In genomic region chr11:75532340-75533277, GRCm38 (mm10) we compare ENCODE assay signal across 9 mouse cellular contexts. TPM values are rescaled to one million over a fixed set of nuclear protein-coding genes. Genes with fewer than 3 reads are reported as not detected.
DNase-seq lines count a peak whose midpoint lies in the region; ATAC-seq lines count a peak whose summit lies in the region.
"Had no signal": no experiment of that assay in that cellular context is flagged by ENCODE, and none has a peak within 500 bp of the region (broad histone marks: within the 10 kb centered on the region; RNA-seq: fewer than 3 reads in every experiment).

No protein-coding gene starts in this region.

- no peaks in the 10 kb centered on the region for H3K9me3 ChIP-seq in erythroblast, embryonic 14.5 days (ENCODE audit: control insufficient read depth, low read length)
- no peaks in the 10 kb centered on the region for H3K9me3 ChIP-seq in hindbrain, embryonic 12.5 days (replicated peaks)
- no peaks in the 10 kb centered on the region for H3K9me3 ChIP-seq in liver, embryonic 13.5 days (replicated peaks)
- H3K9me3 ChIP-seq in neural tube, embryonic 15.5 days (replicated peaks): no peaks in the 10 kb centered on the region

- 15% methylated on average over 38 of the region's 38 CpGs for WGBS in hindbrain, embryonic 12.5 days
- 4% methylated on average over 38 of the region's 38 CpGs for WGBS in liver, embryonic 13.5 days (ENCODE audit: insufficient replicate concordance)
- 13% methylated on average over 38 of the region's 38 CpGs for WGBS in neural tube, embryonic 15.5 days

- peak overlapping the region; percentile 98 for H3K4me2 ChIP-seq in hindbrain, embryonic 12.5 days (replicated peaks)
- peak overlapping the region; percentile 99 for H3K4me2 ChIP-seq in liver, embryonic 13.5 days
- peak overlapping the region; percentile 84 for H3K4me2 ChIP-seq in neural tube, embryonic 15.5 days

- H3K27me3 ChIP-seq in erythroblast, embryonic 14.5 days (ENCODE audit: control insufficient read depth): peaks cover 20% of the 10 kb centered on the region
- H3K27me3 ChIP-seq in hindbrain, embryonic 12.5 days: no peaks in the 10 kb centered on the region
- H3K27me3 ChIP-seq in liver, embryonic 13.5 days: peaks cover 4% of the 10 kb centered on the region; the same call in 1 of the 2 replicates
- no peaks in the 10 kb centered on the region for H3K27me3 ChIP-seq in neural tube, embryonic 15.5 days (replicated peaks)
- H3K27me3 ChIP-seq: Patski had no signal

- H3K36me3 ChIP-seq in erythroblast, embryonic 14.5 days (ENCODE audit: control insufficient read depth): no peaks in the 10 kb centered on the region
- H3K36me3 ChIP-seq in hindbrain, embryonic 12.5 days: no peaks in the 10 kb centered on the region
- H3K36me3 ChIP-seq in liver, embryonic 13.5 days: no peaks in the 10 kb centered on the region
- no peaks in the 10 kb centered on the region for H3K36me3 ChIP-seq in neural tube, embryonic 15.5 days

- no peak for ATAC-seq in erythroblast, adult 5-6 weeks (replicated peaks; ENCODE audit: low FRiP score, poor library complexity, severe bottlenecking)
- ATAC-seq in hindbrain, embryonic 12.5 days (ENCODE audit: low FRiP score): peak; percentile 24
- ATAC-seq in liver, embryonic 13.5 days (ENCODE audit: low read depth): 0 out of 2 replicates have a peak, but pooled peaks have one; percentile 14
- ATAC-seq in neural tube, embryonic 15.5 days (ENCODE audit: low FRiP score): peak; percentile 45
- ATAC-seq in erythroid progenitor cell, adult 5-6 weeks (replicated peaks; ENCODE audit: low FRiP score, poor library complexity, severe bottlenecking): no peak

- H3K9ac ChIP-seq in hindbrain, embryonic 12.5 days: peak overlapping the region; percentile 85
- H3K9ac ChIP-seq in liver, embryonic 13.5 days: peak overlapping the region; percentile 90
- peak overlapping the region; percentile 73 for H3K9ac ChIP-seq in neural tube, embryonic 15.5 days (replicated peaks)

- DNase-seq in B cell, adult 2 months: peak; percentile 58 to 66
- DNase-seq in cerebellum, postnatal 10 days: peak; percentile 68 to 76
- DNase-seq in liver, embryonic 13.5 days: peak; percentile 34

- H3K4me3 ChIP-seq in erythroblast, embryonic 14.5 days (replicated peaks): peak overlapping the region; percentile 73
- H3K4me3 ChIP-seq in hindbrain, embryonic 12.5 days: peak overlapping the region; percentile 57
- peak overlapping the region; percentile 75 for H3K4me3 ChIP-seq in liver, embryonic 13.5 days (replicated peaks)
- H3K4me3 ChIP-seq in neural tube, embryonic 15.5 days (replicated peaks): peak overlapping the region; percentile 77

- H3K4me1 ChIP-seq in erythroblast, embryonic 14.5 days (ENCODE audit: control insufficient read depth): peaks cover 50% of the 10 kb centered on the region
- H3K4me1 ChIP-seq in hindbrain, embryonic 12.5 days: peaks cover 37% of the 10 kb centered on the region
- H3K4me1 ChIP-seq in liver, embryonic 13.5 days (replicated peaks): peaks cover 61% of the 10 kb centered on the region
- H3K4me1 ChIP-seq in neural tube, embryonic 15.5 days: peaks cover 52% of the 10 kb centered on the region

- peak overlapping the region; percentile 95 for H3K27ac ChIP-seq in hindbrain, embryonic 12.5 days
- peak overlapping the region; percentile 93 for H3K27ac ChIP-seq in liver, embryonic 13.5 days
- peak overlapping the region; percentile 99 for H3K27ac ChIP-seq in neural tube, embryonic 15.5 days (replicated peaks)

RNA-seq across cellular contexts. Expression of gene Slc43a2, which starts 1.1 kb away (rescaled TPM):
- polyA plus RNA-seq in erythroblast, embryonic 14.5 days (2012): 0.29 and 0.56 TPM in 2 replicates
- total RNA-seq in erythroblast, adult 5-6 weeks (2015; ENCODE audit: low replicate concordance): 6.7 and 11.9 TPM in 2 replicates
- total RNA-seq in erythroblast, adult 5-6 weeks (2017; ENCODE audit: low replicate concordance): 9.1 and 14.9 TPM in 2 replicates
- 15.9 and 16.5 TPM in 2 replicates for polyA plus RNA-seq in hindbrain, embryonic 12.5 days (2016; fragmentation: Nextera tagmentation; extraction: Ambion mirVana)
- 3.7 and 5.9 TPM in 2 replicates for polyA plus RNA-seq in liver, embryonic 13.5 days (2015; fragmentation: Nextera tagmentation; extraction: Ambion mirVana)
- polyA plus RNA-seq in neural tube, embryonic 15.5 days (2015; fragmentation: Nextera tagmentation; extraction: Ambion mirVana): 15.7 and 15.8 TPM in 2 replicates
- total RNA-seq in erythroid progenitor cell, adult 5-6 weeks (2015; ENCODE audit: low replicate concordance): 4.3 and 6.3 TPM in 2 replicates
- 4.5 and 8.2 TPM in 2 replicates for total RNA-seq in erythroid progenitor cell, adult 5-6 weeks (2017; ENCODE audit: low replicate concordance)

RNA-seq across cellular contexts. Expression of gene Scarf1, which starts 19.3 kb away (rescaled TPM):
- 0.04 and 0.06 TPM in 2 replicates for polyA plus RNA-seq in erythroblast, embryonic 14.5 days (2012)
- total RNA-seq in erythroblast, adult 5-6 weeks (2015; ENCODE audit: low replicate concordance): 0.42 TPM in 1 of 2 replicates, not detected in the other
- total RNA-seq in erythroblast, adult 5-6 weeks (2017; ENCODE audit: low replicate concordance): 0.42 and 1.4 TPM in 2 replicates
- polyA plus RNA-seq in hindbrain, embryonic 12.5 days (2016; fragmentation: Nextera tagmentation; extraction: Ambion mirVana): 5.7 and 5.8 TPM in 2 replicates
- polyA plus RNA-seq in liver, embryonic 13.5 days (2015; fragmentation: Nextera tagmentation; extraction: Ambion mirVana): 2.6 and 3.0 TPM in 2 replicates
- polyA plus RNA-seq in neural tube, embryonic 15.5 days (2015; fragmentation: Nextera tagmentation; extraction: Ambion mirVana): 3.9 and 4.7 TPM in 2 replicates
- total RNA-seq in erythroid progenitor cell, adult 5-6 weeks (2015; ENCODE audit: low replicate concordance): not detected in 2 replicates
- 0.15 TPM in 1 of 2 replicates, not detected in the other for total RNA-seq in erythroid progenitor cell, adult 5-6 weeks (2017; ENCODE audit: low replicate concordance)

RNA-seq across cellular contexts. Expression of gene Rilp, which starts 22.7 kb away (rescaled TPM):
- polyA plus RNA-seq in erythroblast, embryonic 14.5 days (2012): 0.10 TPM in 1 of 2 replicates, not detected in the other
- not detected in 2 replicates for total RNA-seq in erythroblast, adult 5-6 weeks (2015; ENCODE audit: low replicate concordance)
- total RNA-seq in erythroblast, adult 5-6 weeks (2017; ENCODE audit: low replicate concordance): not detected in 2 replicates
- polyA plus RNA-seq in hindbrain, embryonic 12.5 days (2016; fragmentation: Nextera tagmentation; extraction: Ambion mirVana): 0.68 and 0.75 TPM in 2 replicates
- 1.4 and 1.6 TPM in 2 replicates for polyA plus RNA-seq in liver, embryonic 13.5 days (2015; fragmentation: Nextera tagmentation; extraction: Ambion mirVana)
- polyA plus RNA-seq in neural tube, embryonic 15.5 days (2015; fragmentation: Nextera tagmentation; extraction: Ambion mirVana): 2.8 and 3.1 TPM in 2 replicates
- total RNA-seq in erythroid progenitor cell, adult 5-6 weeks (2015; ENCODE audit: low replicate concordance): not detected in 2 replicates
- 0.26 and 1.3 TPM in 2 replicates for total RNA-seq in erythroid progenitor cell, adult 5-6 weeks (2017; ENCODE audit: low replicate concordance)

RNA-seq across cellular contexts. Expression of gene Prpf8, which starts 46.0 kb away (rescaled TPM):
- polyA plus RNA-seq in erythroblast, embryonic 14.5 days (2012): 2.2 and 4.5 TPM in 2 replicates
- total RNA-seq in erythroblast, adult 5-6 weeks (2015; ENCODE audit: low replicate concordance): 42.3 and 43.5 TPM in 2 replicates
- total RNA-seq in erythroblast, adult 5-6 weeks (2017; ENCODE audit: low replicate concordance): 26.5 and 27.0 TPM in 2 replicates
- polyA plus RNA-seq in hindbrain, embryonic 12.5 days (2016; fragmentation: Nextera tagmentation; extraction: Ambion mirVana): 68.9 and 74.2 TPM in 2 replicates
- 28.2 and 31.5 TPM in 2 replicates for polyA plus RNA-seq in liver, embryonic 13.5 days (2015; fragmentation: Nextera tagmentation; extraction: Ambion mirVana)
- polyA plus RNA-seq in neural tube, embryonic 15.5 days (2015; fragmentation: Nextera tagmentation; extraction: Ambion mirVana): 43.9 and 44.3 TPM in 2 replicates
- 69.6 and 70.0 TPM in 2 replicates for total RNA-seq in erythroid progenitor cell, adult 5-6 weeks (2015; ENCODE audit: low replicate concordance)
- 53.6 and 56.5 TPM in 2 replicates for total RNA-seq in erythroid progenitor cell, adult 5-6 weeks (2017; ENCODE audit: low replicate concordance)

RNA-seq across cellular contexts. Expression of gene Pitpna, which starts 55.3 kb away (rescaled TPM):
- 2.2 and 2.7 TPM in 2 replicates for polyA plus RNA-seq in erythroblast, embryonic 14.5 days (2012)
- total RNA-seq in erythroblast, adult 5-6 weeks (2015; ENCODE audit: low replicate concordance): 44.7 and 47.5 TPM in 2 replicates
- 16.2 and 22.4 TPM in 2 replicates for total RNA-seq in erythroblast, adult 5-6 weeks (2017; ENCODE audit: low replicate concordance)
- polyA plus RNA-seq in hindbrain, embryonic 12.5 days (2016; fragmentation: Nextera tagmentation; extraction: Ambion mirVana): 116 and 125 TPM in 2 replicates
- polyA plus RNA-seq in liver, embryonic 13.5 days (2015; fragmentation: Nextera tagmentation; extraction: Ambion mirVana): 33.2 and 38.3 TPM in 2 replicates
- polyA plus RNA-seq in neural tube, embryonic 15.5 days (2015; fragmentation: Nextera tagmentation; extraction: Ambion mirVana): 113 and 117 TPM in 2 replicates
- total RNA-seq in erythroid progenitor cell, adult 5-6 weeks (2015; ENCODE audit: low replicate concordance): 39.8 and 49.4 TPM in 2 replicates
- total RNA-seq in erythroid progenitor cell, adult 5-6 weeks (2017; ENCODE audit: low replicate concordance): 18.0 and 33.4 TPM in 2 replicates

Comparison
In these comparisons a context has a peak if more than half of its experiments do, and no peak if none do; other contexts are left out.
1. ATAC-seq: peak in hindbrain, embryonic 12.5 days (single experiment), liver, embryonic 13.5 days (single experiment) and neural tube, embryonic 15.5 days (single experiment); none in erythroblast, adult 5-6 weeks (single experiment) and erythroid progenitor cell, adult 5-6 weeks (single experiment).
2. Peak in every context shown above with its lines, with median percentiles within 50 percentile points of each other: H3K4me3 ChIP-seq, DNase-seq, H3K27ac ChIP-seq, H3K4me2 ChIP-seq and H3K9ac ChIP-seq.